Mouse (Mus musculus) embryonic fibroblast, embryonic 13.5 days (primary cell): ENCODE data around the gene Wfs1. TPM values are rescaled to one million over a fixed set of nuclear protein-coding genes. Genes with fewer than 3 reads are reported as not detected.

ENCODE experiments used
- H3K27ac ChIP-seq: 2 replicates; pipeline ENCODE4 v1.5.1; 2012; ENCODE audit warnings: low read length, control low read depth, inconsistent platforms; ENCODE audit not compliant: insufficient read depth
- H3K4me1 ChIP-seq: 2 replicates; pipeline ENCODE4 v1.6.1; 2011; ENCODE audit warnings: low read length; ENCODE audit not compliant: control insufficient read depth, insufficient read depth
- H3K4me3 ChIP-seq: 2 replicates; pipeline ENCODE4 v1.5.1; 2011; ENCODE audit warnings: mild to moderate bottlenecking, control low read depth, low read length; ENCODE audit not compliant: insufficient read depth
- CTCF ChIP-seq: IDR thresholded peaks from 2 replicates; pipeline ENCODE4 v1.5.1; 2011; ENCODE audit warnings: mild to moderate bottlenecking, control low read depth, low read length, moderate library complexity, borderline replicate concordance; ENCODE audit not compliant: insufficient read depth
- POLR2A ChIP-seq: IDR thresholded peaks from 2 replicates; pipeline ENCODE4 v1.6.1; 2011; ENCODE audit warnings: low read depth, mild to moderate bottlenecking, control low read depth, low read length, moderate library complexity
- polyA plus RNA-seq: library from polyadenylated mRNA; stranded (reverse); fragments of >200 nt; gene quantifications from 2 replicates; pipeline ENCODE4 v1.2.4, GENCODE M21; 2011; ENCODE audit warnings: low read depth; ENCODE audit not compliant: missing spikeins, insufficient read length

The Wfs1 gene
- polyA plus RNA-seq, 1 experiment = 23.7 TPM

DNA sequence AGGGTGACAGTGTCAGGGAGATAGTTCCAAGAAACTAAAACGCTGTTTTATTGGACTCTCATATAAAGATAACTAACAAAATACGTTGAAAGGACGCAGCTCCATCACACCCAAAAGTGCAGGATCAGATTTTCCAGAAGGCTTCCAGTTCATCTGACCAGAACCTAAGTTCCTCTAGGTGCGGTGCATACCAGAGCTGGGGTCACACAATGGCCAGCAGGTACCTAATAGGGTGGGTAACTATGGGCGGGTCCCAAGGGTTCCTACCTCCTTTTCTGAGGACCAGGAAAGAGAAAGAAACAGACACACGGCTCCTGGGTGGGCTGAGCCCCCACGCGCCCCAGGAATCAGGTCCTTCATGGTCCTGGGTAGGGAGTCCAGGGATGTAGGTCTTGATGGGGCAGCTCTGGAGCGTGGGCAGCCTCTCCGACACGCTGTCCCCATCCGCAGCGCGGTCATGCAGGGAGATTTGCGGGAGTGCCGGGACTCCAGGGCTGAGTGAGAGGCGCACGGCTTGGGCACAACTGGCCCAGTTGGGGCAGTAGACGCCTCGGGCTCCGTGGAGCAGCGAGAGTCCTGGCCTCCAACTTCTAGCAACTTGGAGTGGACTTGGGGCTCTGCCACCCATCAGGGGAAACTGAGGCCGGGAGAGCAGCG is 753 bp downstream of the Wfs1 start:
- H3K4me3 ChIP-seq = peak overlapping the region; percentile 60
- H3K27ac ChIP-seq = no peak overlapping the region
- no peak for TF ChIP-seq CTCF
- no peak for TF ChIP-seq POLR2A
- H3K4me1 ChIP-seq = no peaks in the 10 kb centered on the region

DNA sequence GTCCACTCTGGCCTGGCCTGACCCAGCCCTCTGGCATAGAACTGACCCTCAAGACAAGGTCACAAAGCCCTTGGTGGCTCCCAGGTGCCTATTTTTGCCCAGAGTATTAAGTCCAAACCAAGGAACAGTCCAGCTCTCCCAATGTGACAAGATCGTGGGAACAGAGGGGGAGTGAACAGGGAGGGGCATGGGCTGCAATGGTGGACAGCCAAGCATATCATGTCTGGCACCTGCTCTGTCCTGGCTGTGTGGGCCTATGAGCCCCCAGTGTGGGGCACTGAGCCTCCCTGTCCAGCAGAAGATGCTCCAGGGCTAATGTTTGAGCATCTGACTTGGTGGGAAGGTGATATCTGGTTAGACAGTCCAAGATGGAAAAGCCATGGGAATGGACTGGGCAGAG is 2.4 kb downstream of the Wfs1 start:
- H3K27ac ChIP-seq = no peak overlapping the region
- no peaks in the 10 kb centered on the region for H3K4me1 ChIP-seq
- no peak overlapping the region for H3K4me3 ChIP-seq
- TF ChIP-seq POLR2A (no peak), CTCF (no peak)

DNA sequence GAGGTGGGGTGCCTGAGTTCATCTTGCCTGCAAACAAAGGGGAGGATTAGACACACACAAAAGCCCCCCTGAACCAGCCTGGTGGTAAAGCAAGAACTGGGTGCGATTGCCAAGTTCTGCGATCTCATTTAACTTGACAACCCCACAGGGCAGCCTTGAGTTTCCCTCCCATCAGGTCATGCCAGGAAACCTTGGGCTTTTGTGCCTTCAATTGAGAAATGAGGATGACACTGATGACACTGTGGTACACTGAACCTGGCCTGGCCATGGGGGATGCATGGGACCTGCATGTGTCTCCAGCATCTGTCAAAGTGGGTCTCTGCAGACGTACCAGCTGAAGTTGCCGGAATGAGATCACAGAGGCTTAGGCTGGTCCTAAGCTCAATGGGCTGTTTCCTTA is 6.7 kb downstream of the Wfs1 start:
- Histone ChIP-seq H3K27ac (no peak overlapping the region), H3K4me3 (no peak overlapping the region), H3K4me1 (no peaks in the 10 kb centered on the region)
- no peak for TF ChIP-seq POLR2A
- TF ChIP-seq CTCF = no peak

- H3K4me1 ChIP-seq = no peaks in the 10 kb centered on the region
- TF ChIP-seq CTCF (no peak), POLR2A (no peak)
- H3K4me3 ChIP-seq = no peak overlapping the region
- no peak overlapping the region for H3K27ac ChIP-seq
These were observed 9.4 kb downstream of the Wfs1 start for GRCm38 (mm10) chr5:36979631-36980030.

DNA sequence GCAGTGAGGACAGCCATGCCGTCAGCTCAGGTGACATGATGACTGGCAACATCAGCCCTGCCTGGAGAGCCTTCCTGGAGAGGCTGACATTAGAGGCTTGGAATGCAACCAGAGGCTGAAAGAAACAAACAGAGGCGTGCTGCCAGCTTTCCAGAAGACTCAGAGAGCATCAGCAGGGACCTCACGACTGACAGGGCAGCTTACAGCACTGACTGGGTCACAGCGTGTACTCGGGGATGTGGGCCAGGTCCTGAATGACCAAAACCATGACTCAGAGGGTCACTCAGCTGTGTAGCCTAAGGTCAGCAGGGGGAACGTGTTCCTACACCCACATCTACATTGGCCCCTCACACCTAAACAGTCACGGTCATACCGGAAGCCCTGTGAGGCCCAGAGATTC is 10.0 kb downstream of the Wfs1 start:
- Histone ChIP-seq H3K4me3 (no peak overlapping the region), H3K27ac (no peak overlapping the region), H3K4me1 (no peaks in the 10 kb centered on the region)
- TF ChIP-seq POLR2A = no peak
- TF ChIP-seq CTCF = no peak

DNA sequence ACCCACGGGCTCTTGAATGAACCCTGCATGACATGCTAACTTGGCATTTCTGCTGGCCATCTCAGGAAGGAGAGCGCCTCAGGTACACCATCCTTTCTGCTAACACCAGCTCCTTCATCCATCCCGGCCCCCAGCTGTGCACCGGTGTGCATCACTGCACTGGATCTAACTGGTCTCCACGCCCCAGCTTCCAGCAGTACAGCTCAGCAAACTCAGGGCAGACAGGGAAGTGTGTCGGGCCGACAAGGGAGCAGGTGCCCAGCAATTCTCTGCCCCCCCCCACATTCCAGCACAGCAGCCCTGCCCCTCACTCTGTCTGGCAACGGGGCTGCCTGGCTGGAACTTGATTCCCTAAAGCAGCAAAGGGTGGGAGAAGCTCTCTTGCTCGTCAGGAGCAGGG is 11.2 kb downstream of the Wfs1 start:
- Histone ChIP-seq H3K4me3 (no peak overlapping the region), H3K27ac (no peak overlapping the region), H3K4me1 (no peaks in the 10 kb centered on the region)
- TF ChIP-seq POLR2A (no peak), CTCF (no peak)

DNA sequence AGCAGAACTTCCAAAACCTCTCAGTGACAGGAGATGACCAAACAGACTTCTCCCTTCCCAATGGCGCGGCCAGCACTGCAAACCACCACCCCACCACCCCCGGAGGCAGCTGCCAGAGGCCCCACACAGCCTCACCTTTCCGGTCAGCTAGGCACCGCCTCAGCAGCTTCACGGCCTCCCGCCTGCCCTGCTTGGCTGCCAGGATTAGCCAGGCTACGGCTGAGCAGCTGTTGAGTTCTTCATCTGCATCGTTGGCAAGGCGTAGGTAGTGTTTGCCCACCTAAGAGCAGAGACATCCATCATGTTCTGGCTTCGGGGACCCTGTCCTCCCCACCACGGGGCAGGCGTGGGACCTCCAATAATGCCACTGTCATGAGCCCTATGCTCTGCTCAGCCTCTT is 13.7 kb downstream of the Wfs1 start:
- Histone ChIP-seq H3K27ac (no peak overlapping the region), H3K4me1 (no peaks in the 10 kb centered on the region), H3K4me3 (no peak overlapping the region)
- TF ChIP-seq CTCF (no peak), POLR2A (no peak)

DNA sequence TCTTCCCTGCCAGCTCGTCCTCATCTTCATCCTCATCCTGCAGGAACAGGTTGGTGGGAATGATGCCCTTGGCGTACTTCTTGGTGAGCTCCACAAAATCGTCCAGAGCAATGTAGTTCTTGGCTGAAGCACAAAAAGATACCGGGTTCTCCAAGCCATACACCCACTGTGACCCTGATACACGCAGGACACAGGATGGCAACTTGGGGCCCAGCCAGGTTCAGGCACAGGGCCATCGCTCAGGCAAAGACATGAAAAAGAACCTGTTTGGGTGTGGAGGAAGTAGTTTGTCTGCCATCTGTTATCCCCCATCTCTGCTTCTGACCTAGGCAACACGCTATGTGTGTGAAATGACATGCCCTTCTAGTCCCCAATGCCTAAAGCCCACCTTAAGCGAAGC is 17.4 kb downstream of the Wfs1 start:
- H3K27ac ChIP-seq = no peak overlapping the region
- no peaks in the 10 kb centered on the region for H3K4me1 ChIP-seq
- TF ChIP-seq CTCF (no peak), POLR2A (no peak)
- no peak overlapping the region for H3K4me3 ChIP-seq

GRCm38 (mm10) chr5:36960501-36960900 is 28.5 kb downstream of the Wfs1 start:
- TF ChIP-seq CTCF (no peak), POLR2A (no peak)
- no peak overlapping the region for H3K27ac ChIP-seq
- no peaks in the 10 kb centered on the region for H3K4me1 ChIP-seq
- no peak overlapping the region for H3K4me3 ChIP-seq

DNA sequence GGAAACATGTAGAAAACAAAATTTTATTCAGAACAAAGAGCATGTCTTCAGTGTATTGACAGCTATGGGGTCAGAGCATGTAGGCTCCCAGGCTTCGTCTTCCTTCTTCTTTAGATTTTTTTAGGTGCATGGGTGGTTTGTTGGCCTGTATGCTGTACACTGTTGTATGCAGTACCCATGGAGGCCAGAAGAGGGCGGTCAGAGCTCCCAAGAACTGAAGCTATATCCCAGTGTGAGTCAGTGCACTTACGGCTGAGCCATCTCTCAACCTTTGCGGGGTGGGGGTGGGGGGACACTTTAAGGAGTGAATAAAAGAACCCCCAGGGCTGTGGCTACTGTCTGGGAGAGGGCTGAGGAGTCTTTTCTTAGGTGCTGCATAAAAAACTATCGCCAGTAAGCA is 30.2 kb downstream of the Wfs1 start:
- TF ChIP-seq CTCF = peak; percentile 62; the same call in 1 of the 2 replicates
- no peak for TF ChIP-seq POLR2A
- Histone ChIP-seq H3K27ac (no peak overlapping the region), H3K4me3 (no peak overlapping the region), H3K4me1 (no peaks in the 10 kb centered on the region)
